Mouse (Mus musculus) testis, adult 2 months (tissue): ENCODE data around the gene Zfp518b. TPM values are rescaled to one million over a fixed set of nuclear protein-coding genes. Genes with fewer than 3 reads are reported as not detected.

ENCODE experiments used
- H3K27ac ChIP-seq: fragments of 200-500 bp; 2 replicates; pipeline ENCODE4 v1.5.1; 2012; ENCODE audit warnings: low read depth, low read length; ENCODE audit not compliant: control insufficient read depth, insufficient read depth
- H3K27me3 ChIP-seq: fragments of 200-500 bp; 2 replicates; pipeline ENCODE4 v1.6.1; 2012; ENCODE audit warnings: mild to moderate bottlenecking, low read length, moderate library complexity; ENCODE audit not compliant: control insufficient read depth, insufficient read depth
- H3K36me3 ChIP-seq: fragments of 200-500 bp; 2 replicates; pipeline ENCODE4 v1.6.1; 2012; ENCODE audit warnings: mild to moderate bottlenecking, low read length; ENCODE audit not compliant: control insufficient read depth, insufficient read depth
- H3K4me1 ChIP-seq: fragments of 200-500 bp; 2 replicates; pipeline ENCODE4 v1.6.1; 2012; ENCODE audit warnings: low read length; ENCODE audit not compliant: control insufficient read depth, insufficient read depth
- H3K4me3 ChIP-seq: fragments of 200-500 bp; 2 replicates; pipeline ENCODE4 v1.5.1; 2012; ENCODE audit warnings: low read depth, mild to moderate bottlenecking, low read length, moderate library complexity, mixed read lengths; ENCODE audit not compliant: control insufficient read depth
- CTCF ChIP-seq: fragments of 200-500 bp; IDR thresholded peaks from 2 replicates; pipeline ENCODE4 v1.5.1; 2012; ENCODE audit warnings: low read depth, mild to moderate bottlenecking, inconsistent platforms, low read length, moderate library complexity; ENCODE audit not compliant: control insufficient read depth, insufficient read depth, insufficient replicate concordance
- POLR2A ChIP-seq: fragments of 200-500 bp; IDR thresholded peaks from 2 replicates; pipeline ENCODE4 v1.6.1; 2012; ENCODE audit warnings: low read depth, mild to moderate bottlenecking, inconsistent platforms, low read length, moderate library complexity; ENCODE audit not compliant: control insufficient read depth
- polyA plus RNA-seq: library from polyadenylated mRNA; depleted of rRNA; stranded (reverse); fragments of >200 nt; gene quantifications from 2 replicates; pipeline ENCODE4 v1.2.3, GENCODE M21; 2012

Gene Zfp518b
- polyA plus RNA-seq, 1 experiment: 1.3 TPM

GRCm38 (mm10) chr5:38654571-38654970 lies 30.1 kb downstream of the Zfp518b start:
- Histone ChIP-seq H3K27me3 (no peaks in the 10 kb centered on the region), H3K27ac (no peak overlapping the region), H3K4me1 (peaks cover 3% of the 10 kb centered on the region; the same call in 1 of the 2 replicates), H3K36me3 (no peaks in the 10 kb centered on the region), H3K4me3 (no peak overlapping the region)
- TF ChIP-seq POLR2A (no peak), CTCF (no peak)

DNA sequence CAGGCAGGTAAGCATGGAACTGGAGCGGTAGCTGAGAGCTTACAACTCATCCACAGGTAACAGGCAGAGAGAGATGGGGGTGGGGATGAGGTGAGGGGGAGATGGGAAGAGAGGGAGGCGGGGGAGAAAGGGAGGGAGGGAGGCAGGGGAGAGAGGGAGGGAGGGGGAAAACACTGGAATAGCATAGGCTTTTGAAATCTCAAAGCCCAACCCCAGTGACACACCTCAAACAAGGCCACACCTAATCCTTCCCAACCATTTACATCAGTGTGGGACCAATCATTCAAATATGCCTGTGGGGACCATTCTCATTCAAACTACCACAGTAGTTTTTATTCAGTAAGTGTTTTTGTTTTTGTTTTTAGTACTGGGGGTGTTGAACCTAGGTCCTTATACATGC lies 31.5 kb downstream of the Zfp518b start:
- H3K4me3 ChIP-seq: no peak overlapping the region
- H3K36me3 ChIP-seq: no peaks in the 10 kb centered on the region
- H3K27me3 ChIP-seq: no peaks in the 10 kb centered on the region
- H3K4me1 ChIP-seq: peaks cover 3% of the 10 kb centered on the region; the same call in 1 of the 2 replicates
- TF ChIP-seq POLR2A (no peak), CTCF (no peak)
- no peak overlapping the region for H3K27ac ChIP-seq

DNA sequence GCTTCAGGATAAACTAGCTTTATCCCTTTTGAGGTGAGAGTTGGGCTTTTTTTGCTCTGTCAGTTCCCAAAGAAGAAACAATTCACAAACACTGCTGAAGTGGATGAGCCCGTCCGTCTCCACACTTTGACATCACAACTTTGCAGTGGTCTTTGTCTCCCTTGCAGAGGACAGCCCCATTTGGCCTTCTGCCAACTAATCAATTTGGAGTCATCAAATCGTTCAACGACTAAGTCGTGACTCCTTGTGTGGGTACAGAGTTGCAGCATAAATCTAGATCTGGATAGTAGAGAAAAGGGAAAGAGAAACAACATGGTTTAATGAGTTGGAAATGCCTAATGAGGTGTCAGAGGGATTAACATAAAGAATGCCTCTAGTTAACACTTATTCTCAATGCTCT lies 33.2 kb downstream of the Zfp518b start:
- Histone ChIP-seq H3K27me3 (no peaks in the 10 kb centered on the region), H3K4me1 (peaks cover 3% of the 10 kb centered on the region; the same call in 1 of the 2 replicates), H3K4me3 (no peak overlapping the region), H3K36me3 (no peaks in the 10 kb centered on the region), H3K27ac (no peak overlapping the region)
- no peak for TF ChIP-seq CTCF
- TF ChIP-seq POLR2A: no peak

- no peaks in the 10 kb centered on the region for H3K4me1 ChIP-seq
- no peak for TF ChIP-seq POLR2A
- no peak for TF ChIP-seq CTCF
- no peak overlapping the region for H3K4me3 ChIP-seq
- no peak overlapping the region for H3K27ac ChIP-seq
- H3K27me3 ChIP-seq: no peaks in the 10 kb centered on the region
- no peaks in the 10 kb centered on the region for H3K36me3 ChIP-seq
Observed at GRCm38 (mm10) chr5:38641526-38641925, 43.1 kb downstream of the Zfp518b start.

GRCm38 (mm10) chr5:38636301-38636749 lies 48.3 kb downstream of the Zfp518b start:
- no peak overlapping the region for H3K4me3 ChIP-seq
- H3K36me3 ChIP-seq: no peaks in the 10 kb centered on the region
- TF ChIP-seq CTCF (no peak), POLR2A (no peak)
- no peak overlapping the region for H3K27ac ChIP-seq
- H3K4me1 ChIP-seq: no peaks in the 10 kb centered on the region
- no peaks in the 10 kb centered on the region for H3K27me3 ChIP-seq

- no peak for TF ChIP-seq POLR2A
- TF ChIP-seq CTCF: no peak
- H3K27me3 ChIP-seq: no peaks in the 10 kb centered on the region
- no peak overlapping the region for H3K27ac ChIP-seq
- H3K36me3 ChIP-seq: no peaks in the 10 kb centered on the region
- H3K4me1 ChIP-seq: no peaks in the 10 kb centered on the region
- H3K4me3 ChIP-seq: no peak overlapping the region
Observed at GRCm38 (mm10) chr5:38635696-38636095, 48.9 kb downstream of the Zfp518b start.

DNA sequence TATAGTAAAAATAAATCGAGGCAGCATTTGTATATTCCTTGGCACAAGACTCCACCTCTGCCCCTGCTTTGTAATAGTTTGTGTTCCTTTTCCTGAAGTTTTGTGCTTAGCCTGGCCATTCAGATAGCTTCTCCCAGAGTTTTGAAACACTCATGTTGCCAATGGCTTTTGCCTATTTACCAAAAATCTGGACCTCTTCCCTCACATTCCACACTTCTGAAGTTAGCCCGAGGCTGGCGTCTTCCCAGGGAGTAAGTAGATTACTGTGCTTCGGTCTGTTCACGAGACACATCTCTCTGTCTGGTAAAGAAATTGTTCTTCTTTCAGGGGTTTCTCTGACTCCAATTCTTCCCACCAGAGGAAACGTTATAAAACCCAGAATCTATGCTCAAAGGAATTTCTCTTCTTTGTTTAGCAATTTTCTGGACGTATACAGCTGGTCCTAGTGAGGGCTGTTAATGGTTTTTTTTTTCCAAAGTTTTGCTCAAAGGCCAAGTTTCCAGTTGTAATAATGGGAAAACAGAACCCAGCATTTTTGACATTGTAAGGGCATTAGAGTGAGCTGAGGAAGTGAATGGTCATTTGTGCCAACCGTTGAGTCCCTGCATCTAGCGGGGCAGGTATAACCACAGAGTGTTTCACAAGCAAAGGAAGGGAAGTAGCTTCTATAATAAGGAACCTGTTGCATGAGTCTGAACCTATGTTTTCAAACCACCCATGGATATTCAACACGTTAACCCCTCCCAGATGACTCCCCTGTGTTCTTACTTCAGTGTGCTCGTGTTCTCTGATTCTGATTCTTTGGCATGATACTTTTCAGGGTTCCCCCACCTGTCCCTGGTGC lies 50.1 kb downstream of the Zfp518b start:
- Histone ChIP-seq H3K36me3 (no peaks in the 10 kb centered on the region), H3K27me3 (no peaks in the 10 kb centered on the region), H3K4me3 (no peak overlapping the region), H3K27ac (no peak overlapping the region), H3K4me1 (no peaks in the 10 kb centered on the region)
- TF ChIP-seq CTCF: no peak
- TF ChIP-seq POLR2A: no peak
